Mouse (Mus musculus) lung, postnatal 0 days (tissue): ENCODE results near the gene Sh3bp2.

Experiments used
- CTCF ChIP-seq: IDR thresholded peaks from 2 replicates; pipeline ENCODE4 v1.5.1; 2016; ENCODE audit warnings: antibody characterized with exemption, mild to moderate bottlenecking
- EP300 ChIP-seq: IDR thresholded peaks from 2 replicates; pipeline ENCODE4 v1.6.1; 2016; ENCODE audit warnings: antibody characterized with exemption, mild to moderate bottlenecking, control low read depth

- TF ChIP-seq CTCF (no peak), EP300 (no peak)
Observed at GRCm38 (mm10) chr5:34608226-34608625, 82.6 kb downstream of the Sh3bp2 start.
